Mouse (Mus musculus) small intestine, adult 2 months (tissue): ENCODE measurements around the gene Yeats4.

Experiments
- CTCF ChIP-seq: fragments of 200-500 bp; IDR thresholded peaks from 2 replicates; pipeline ENCODE4 v1.5.1; 2012; ENCODE audit warnings: low read depth, mild to moderate bottlenecking, control low read depth, inconsistent platforms, low read length, moderate library complexity, mixed read lengths; ENCODE audit not compliant: insufficient replicate concordance, insufficient read length; ENCODE audit errors: extremely low read depth
- POLR2A ChIP-seq: fragments of 200-500 bp; IDR thresholded peaks from 2 replicates; pipeline ENCODE4 v1.6.1; 2012; ENCODE audit warnings: low read depth, mild to moderate bottlenecking, control low read depth, inconsistent platforms, low read length, moderate library complexity

- TF ChIP-seq POLR2A = no peak
- TF ChIP-seq CTCF = no peak
Observed at GRCm38 (mm10) chr10:117173566-117174438, 50.5 kb downstream of the Yeats4 start.
